Mouse (Mus musculus) mesoderm, embryonic 11.5 days (tissue): Measurements from ENCODE around the gene Cct8l1.

Experiments
- DNase-seq: peaks from one replicate; pipeline ENCODE4 v3.0.0-alpha.2; 2012; ENCODE audit warnings: low read depth, low spot score

Cct8l1 gene

DNA sequence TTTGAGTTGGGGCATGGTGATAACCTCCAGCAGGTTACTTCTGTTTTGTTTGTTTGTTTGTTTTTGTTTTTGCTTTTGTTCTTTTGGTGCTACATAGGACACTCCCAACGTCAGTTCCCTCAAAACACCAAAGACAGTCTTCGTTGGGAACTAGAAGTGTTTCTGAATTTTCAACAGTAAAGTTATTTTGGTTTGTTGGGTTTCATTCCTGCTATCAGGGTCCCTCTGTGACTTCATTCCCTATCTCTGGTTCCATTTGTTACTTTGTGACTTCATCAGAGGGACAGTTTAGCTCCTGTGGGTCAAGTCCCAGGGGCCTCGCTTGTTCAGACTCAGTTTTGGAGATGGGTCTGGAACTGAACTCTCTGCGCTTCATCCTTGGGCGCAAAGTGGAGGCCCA, at the start of gene Cct8l1:
Gene Cct8l1 (plus strand): TSS at position 301 of the 400 bp plus-strand sequence.
- DNase-seq: no peak

DNA sequence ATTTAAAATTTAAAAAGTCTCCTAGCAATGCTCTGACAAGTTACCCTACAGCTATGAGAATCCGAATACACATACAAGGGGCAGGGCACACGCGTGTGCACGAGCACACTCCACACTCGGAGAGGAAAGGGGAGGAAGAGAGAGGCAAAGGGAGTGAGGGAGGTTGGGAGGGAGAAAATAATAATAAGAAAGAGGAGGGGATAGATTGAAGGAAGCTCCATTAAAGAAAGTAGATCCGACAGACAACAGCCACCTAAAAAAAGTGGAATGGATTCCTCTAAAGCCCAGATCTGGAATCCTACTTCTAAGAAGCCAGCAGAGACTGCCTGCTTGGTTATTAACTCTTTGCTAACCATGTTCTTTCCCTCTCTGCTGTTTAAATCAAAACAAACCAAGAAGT, 43.8 kb upstream of the Cct8l1 start:
- DNase-seq: peak; percentile 60

DNA sequence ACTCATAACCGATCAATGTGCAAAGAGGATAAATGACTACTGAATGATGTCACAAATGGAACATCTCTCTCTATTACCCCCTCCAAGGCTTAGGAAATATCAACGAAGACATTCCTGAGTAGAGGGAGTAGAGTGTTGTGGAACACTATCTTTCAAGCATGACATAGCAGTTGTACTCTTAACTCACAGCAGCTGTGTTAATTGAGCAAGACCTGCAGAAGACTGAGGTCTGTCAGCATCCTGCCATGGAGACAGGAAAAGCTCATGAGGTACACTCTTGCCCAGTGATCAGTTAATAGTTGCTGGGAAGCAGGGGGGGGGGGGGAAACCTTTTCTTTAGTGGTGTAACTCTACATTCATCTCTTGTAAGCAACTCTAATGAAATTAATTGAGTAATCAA, 40.1 kb upstream of the Cct8l1 start:
- no peak for DNase-seq

DNA sequence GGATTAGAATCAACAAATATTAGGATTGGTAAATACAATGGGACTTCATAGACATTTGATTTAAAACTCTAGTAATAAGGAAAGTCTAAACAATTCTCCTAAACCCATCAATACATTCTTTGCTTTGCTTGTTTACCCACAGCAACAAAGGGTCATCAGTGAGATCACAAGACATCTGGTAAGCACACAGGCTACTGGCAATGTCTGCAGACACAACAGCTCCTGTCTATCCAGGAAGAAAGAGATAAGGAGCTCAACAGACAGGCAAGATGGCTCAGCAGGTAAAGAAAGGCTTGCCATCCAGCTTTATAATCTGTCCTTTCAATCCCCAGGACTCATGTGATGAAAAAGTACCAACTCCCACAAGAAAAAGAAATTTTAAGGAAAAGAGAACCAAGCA, 37.0 kb upstream of the Cct8l1 start:
- DNase-seq: no peak

DNA sequence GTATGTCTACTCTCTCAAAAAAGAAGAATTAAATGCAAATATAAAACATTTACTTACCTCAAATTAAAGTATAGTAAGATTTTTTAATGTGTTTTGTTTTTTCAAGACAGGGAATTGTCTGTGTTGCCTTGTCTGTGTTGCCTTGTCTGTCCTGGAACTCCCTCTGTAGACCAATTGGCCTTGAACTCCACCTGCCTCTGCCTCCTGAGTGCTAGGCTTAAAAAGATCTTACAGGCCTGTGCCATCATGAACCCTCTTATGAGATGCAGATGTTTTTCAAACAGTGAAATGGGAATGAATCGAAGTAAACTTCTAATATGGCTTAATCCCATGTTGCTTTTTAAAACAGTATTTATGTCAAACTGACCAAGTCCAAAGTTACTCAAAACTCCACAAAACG, 19.2 kb upstream of the Cct8l1 start:
- DNase-seq: no peak

DNA sequence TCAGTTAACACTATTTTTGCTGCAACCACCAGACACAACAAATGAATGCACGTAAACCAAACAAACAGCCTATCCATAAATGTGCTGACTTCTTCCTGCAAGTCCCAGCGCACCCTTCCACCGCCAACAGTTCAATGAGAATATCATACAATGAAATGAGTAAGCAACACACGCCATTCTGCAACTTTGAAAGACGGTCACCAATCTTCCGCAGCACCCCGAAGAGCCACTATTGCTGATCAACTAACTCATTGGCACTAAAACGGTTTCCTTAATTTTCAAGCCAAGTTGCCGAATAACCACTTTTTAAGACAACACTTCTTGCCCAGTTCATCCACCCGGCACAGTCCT, 18.5 kb upstream of the Cct8l1 start:
- DNase-seq: peak; percentile 6

DNA sequence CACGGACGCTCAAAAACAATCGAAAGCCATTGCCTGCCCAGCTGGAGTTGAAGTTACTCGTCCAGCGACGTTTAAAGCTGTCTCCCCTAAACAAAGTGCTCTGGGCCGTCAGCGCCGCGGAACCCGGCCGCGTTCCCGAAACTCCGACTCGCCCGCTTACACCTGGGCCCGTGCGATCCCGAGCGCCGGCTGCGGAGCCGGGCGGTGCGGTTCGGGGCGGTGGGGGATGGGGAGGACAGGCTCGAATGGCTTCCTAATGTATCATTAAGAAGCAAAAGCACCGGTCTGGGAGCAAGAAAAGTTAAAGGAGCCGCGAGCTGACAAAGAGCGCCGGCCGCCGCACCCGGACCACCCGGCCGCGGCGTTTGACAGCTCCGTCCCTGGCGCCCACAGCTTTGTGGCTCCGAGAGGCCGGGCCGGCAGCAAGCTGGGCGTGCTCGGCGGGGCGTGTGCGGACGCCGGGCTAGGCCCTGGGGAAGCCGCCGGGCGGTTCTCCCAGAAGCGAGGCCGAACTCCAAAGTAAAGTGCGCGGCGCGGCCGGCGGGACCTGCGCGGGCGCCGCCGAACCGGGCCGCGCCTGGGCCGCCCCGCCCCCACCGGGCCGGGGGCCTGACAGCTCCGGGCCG, 18.0 kb upstream of the Cct8l1 start:
- DNase-seq: peak; percentile 40

DNA sequence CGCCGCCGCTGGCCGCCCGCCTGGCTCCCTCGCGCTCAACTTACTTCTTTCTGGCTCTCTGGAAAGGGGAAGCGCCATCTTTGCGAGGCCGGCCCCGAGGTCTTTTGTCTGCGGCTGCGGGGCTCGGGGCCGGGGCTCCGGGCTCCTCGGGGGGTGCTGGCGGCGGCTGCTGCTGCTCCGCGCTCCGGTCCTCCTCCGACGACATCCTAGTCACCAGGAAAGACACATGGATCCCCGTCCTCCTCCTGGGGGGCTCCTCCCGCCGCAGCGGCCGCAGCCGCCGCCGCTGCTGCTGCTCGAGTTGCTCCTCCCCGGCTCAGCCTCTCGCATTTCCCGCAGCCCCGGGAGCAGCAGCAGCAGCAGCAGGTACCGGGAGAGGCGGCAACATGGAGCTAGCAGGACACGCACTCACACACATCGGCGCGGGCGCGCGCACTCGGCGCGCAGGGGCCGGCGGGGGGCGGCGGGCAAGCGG, 17.5 kb upstream of the Cct8l1 start, which contains the start of gene Kmt2c:
Gene Kmt2c (minus strand): TSS at position 438 of the 475 bp plus-strand sequence.
- DNase-seq: peak; percentile 85

DNA sequence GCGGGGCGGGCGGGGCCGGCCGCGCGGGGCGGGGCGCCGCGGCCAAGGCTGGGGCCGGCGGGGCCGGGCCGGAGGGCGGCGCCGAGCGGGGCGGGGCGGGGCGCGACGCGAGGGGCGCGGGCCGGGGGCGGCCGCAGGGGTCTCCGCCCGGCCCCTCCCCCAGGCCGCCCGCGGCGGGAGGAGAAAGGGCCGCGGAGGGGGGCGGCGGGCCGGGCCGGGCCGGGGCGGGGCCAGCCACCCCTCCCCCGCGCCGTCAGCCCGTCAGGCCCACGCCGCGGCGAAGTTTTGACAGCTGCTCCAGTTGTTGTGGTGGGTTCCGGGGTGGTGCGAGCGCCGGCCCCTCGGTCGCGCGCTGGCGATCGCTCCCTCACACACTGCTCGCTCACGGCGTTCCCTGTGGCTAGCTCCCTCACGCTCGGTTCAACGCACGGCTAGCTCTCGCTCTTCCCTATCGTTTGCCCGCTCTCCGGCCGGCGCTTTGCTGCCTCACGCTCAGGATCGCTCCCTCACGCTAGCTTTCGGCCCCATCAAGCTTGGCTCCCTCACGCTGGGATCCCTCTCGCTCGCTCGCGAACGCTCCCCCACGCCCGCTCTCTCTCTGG, 16.9 kb upstream of the Cct8l1 start:
- peak; percentile 84 for DNase-seq

DNA sequence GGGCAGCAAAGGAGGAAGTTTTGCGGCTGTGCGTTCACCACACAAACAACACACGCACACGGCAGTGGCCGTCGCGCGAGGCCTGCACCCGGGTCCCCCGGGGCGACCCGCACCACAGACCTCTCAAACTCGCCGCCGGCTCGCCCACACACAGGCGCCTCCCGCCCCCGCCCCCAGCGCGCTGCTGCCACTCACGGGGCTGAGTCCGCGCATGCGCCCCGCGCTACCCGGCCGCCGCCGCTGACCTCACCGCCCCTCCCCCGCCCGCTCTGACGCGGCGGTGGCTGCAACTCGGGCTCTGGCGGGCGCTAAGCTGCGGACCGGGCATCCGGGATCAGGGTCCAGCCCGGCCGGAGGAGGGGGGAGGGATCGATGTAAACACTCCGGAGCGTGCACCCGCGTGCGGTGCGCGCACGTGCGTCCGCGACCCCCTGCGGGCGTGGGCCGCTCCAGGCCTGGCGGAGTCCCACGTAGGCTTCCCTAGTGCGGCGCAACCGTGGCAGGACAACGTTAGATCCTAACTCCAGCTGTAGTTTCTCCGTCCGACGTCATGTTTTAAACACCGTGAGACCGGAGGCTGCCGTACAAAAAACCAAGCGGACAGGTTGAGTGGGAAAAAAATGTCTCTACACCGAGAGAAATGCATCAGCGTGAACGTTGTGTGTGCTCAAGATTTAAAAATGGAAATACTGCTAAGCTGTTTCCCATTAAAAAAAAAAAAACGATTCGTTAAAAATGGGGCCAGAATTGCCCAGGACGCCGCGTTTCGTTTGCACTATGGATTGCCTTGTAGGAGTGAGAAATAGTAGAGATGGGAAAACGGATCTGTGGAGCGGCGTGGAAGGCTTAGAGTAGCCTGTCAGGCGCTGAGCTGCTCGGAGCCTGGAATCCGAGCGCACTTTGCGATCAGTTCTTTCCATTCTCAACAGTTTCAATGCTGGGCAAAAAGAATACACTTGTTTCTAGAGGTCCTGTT, 16.2 kb upstream of the Cct8l1 start:
- DNase-seq: peak; percentile 97

DNA sequence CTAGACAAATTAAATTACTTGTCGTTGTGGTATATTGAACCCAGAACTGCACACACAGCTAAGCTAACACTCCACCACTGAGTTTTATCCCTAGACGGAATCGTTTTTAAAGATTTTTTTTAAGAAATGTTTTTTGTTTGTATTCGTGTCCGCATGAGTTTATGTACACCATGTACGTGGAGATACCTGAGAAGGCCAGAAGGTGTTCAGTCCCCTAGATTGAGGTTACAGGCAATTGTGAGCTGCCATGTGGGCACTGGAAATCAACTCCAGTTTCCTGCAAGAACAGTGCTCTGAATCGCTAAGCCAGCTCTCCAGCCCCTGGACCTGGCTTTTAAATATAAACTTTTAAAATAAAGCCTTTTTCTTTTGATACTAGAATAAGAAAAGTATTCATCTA, 15.2 kb upstream of the Cct8l1 start:
- no peak for DNase-seq

DNA sequence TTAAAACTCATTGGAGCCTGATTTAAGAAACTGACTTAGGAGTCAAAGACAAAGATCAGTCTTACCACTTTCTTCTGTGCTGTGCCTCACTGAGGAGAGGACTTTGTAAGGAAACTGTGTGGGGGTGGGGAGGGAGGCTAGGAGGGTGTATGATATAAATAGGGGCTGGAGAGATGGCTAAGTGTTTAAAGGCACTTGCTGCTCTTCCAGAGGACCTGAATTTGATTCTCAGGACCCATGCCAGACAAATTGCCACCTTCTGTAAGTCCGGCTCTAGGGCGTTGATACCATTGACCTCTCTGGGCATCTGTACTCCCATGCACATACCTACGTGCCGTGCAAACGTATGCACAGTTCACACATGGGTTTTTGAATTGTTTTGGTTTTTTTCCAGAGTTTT, 9.8 kb upstream of the Cct8l1 start:
- DNase-seq: no peak

DNA sequence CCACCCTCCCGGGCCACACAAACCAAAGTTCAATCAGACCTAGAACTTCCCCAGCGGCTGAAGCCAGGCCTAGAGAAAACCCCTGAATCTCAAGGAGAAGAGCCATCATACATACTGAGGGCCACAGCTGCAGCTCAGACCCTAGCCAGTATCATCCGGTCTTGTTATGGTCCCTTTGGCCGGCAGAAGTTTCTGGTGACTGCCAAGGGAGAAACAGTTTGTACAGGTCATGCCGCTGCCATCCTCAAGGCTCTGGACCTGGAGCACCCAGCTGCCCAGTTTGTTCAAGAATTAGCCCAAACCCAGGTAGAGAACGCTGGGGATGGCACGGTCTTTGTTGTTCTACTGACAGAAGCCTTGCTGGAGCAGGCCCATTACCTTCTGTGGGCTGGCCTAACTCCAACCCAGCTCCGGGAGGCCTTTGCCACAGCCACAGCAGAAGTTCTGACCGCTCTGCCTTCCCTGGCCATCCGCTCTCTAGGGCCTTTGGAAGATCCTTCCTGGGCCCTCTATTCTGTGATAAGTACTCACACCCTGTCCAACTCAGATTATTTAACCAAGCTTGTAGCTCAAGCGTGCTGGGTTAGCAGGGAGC, 531 bp downstream of the Cct8l1 start:
- DNase-seq: no peak

DNA sequence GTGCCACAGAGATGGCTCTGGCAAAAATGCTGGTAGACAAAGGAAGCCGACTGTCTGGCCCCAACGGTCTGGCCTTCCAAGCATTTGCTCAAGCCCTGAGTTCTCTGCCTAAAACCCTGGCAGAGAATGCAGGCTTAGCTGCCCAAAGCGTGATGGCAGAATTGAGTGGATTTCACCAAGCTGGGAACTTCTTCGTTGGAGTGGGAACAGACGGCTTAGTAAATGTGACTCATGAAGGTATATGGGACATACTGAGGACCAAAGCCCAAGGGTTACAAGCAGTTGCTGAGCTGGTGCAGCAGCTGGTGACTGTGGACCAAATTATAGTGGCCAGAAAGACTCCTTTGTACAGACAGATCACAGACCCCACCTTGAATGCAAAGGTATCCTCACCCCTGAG, 1.7 kb downstream of the Cct8l1 start:
- DNase-seq: no peak

DNA sequence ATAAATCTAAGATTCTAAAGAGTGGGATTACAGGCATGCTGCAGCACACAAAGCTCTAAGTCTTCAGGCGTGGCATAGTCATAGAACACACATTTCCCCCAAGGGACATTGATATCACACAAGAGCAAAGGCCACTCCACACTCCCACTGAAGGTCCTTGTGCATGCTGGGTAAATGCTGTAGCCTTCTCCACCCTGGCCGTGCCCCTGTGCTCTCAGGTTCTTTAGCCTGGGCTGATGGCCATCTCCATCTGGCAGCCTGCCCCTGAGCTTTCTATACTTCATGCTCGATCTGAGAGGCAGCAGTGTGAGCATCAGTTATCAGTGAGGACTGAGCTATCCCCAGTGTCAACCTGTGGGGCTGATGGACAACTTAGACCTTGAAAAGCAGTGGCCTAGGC, 4.0 kb downstream of the Cct8l1 start:
- DNase-seq: no peak

DNA sequence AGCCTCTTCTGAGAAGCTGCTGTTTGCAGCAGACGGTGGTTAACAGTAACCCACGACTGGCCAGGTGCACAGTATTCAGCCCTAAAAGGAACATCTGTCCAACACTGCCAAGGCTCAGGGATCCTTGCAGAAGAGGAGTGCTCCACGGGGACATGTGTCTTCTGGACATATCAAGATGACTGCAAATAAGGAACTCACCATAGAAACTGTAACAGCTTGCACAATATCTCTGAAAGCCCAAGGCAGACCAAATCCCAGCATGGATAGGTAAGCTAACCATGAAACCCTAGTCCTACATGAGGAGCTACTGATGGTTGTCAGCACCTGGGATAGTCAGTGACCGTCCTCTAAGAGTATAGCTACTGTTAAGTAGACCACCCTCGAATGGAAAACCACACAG, 5.6 kb downstream of the Cct8l1 start:
- DNase-seq: no peak

DNA sequence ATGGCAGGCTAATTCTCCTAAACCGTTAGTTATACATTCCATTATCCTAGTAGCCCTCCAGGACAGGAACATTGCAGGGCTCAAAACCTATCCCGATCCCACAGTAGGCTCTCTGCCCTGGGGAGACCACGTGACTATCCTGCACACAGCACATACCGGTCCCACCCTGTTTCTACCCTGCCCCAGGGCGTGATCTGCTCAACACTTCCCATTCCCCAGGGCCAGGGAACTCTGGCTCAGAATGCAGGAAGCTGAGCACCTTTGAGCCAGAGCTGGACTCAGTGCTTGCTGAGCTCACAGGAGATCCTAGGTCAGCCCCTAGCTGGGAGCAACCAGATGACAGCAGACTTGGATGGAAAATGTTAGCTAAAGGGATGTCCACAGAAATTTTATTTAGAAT, 10.2 kb downstream of the Cct8l1 start:
- no peak for DNase-seq

DNA sequence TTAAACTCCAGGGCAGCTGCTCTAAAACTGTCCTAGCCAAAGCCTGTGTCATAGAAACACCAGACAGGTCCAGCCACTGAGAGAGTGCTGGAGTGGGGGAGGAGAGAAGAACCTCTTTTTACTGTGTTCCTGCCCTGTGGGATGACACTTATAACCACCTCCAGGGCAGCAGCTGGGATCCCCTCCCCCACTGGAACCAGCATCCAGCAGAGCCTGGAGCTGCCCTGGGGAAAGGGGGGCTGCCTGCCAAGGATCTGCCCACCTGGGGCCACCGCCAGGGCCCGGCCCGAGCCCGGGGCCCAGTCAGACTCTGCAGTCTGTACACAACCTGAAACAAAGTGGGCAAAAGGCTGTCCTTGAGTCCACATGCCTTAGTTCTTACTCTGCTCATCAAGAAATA, 11.1 kb downstream of the Cct8l1 start:
- no peak for DNase-seq

DNA sequence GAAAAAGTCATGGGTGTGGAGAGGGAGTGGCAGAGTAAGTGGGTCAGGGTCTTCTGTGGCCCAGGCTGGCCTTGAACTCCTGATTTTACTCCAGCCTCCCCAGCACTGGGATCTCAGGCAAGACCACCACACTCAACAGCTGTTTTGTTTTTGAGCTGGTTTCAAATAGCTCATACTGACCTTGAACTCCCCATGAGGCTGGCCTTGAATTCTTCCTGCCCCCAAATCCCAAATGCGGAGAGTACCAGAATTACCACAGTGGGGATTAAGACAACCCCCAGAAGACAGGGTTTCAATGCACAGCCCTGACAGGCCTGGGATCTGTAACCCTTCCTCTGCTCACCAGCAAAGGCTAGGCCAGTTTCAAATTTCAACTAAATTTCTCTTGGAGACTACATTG, 12.1 kb downstream of the Cct8l1 start:
- DNase-seq: no peak

DNA sequence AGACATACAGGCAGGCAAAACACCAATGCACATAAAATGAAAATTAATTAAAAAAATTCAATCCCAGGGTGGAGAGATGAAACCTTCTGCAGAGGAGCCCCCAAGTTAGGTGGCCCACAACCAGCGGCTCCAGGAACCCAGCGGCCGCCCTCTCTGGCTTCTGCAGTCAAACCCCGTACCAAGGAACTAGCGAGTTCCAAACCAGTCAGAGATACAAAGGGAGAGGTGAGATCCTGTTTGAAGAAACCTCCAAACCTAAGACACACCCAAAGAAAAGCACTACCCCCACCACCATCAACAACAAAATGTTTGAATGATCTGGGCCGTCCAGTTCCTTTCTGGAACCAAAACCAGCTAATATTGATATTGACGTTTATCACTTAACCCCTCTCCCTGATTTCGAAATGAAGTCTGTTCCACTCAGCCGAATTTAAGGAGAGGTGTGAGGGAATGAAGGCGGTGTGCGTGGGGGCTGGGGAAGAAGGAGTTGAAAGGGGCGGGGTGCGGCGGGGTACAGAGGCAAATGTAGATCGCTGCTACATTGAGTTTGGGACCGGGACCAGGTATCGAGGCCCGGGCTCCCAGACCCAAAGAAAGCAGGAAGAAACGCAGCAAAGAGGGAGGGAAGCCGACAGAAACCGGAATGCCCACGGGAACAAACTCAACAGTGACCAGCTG, 13.1 kb downstream of the Cct8l1 start:
- DNase-seq: no peak
